Mouse (Mus musculus) MEL (cell line): ENCODE measurements around the gene Mcf2l.

ENCODE experiments used
- CTCF ChIP-seq, 3 experiments: IDR thresholded peaks in 2 of 3; conservative IDR thresholded peaks in 1 of 3; 2 replicates each; pipeline ENCODE4 v1.5.1; 2011 to 2012; ENCODE audit warnings: low read length in 3 of 3, low read depth in 2 of 3, mild to moderate bottlenecking in 2 of 3, improper control_type of control experiment in 1 of 3, inconsistent platforms in 1 of 3, mixed read lengths in 1 of 3, moderate library complexity in 1 of 3; ENCODE audit not compliant: control insufficient read depth in 1 of 3, insufficient read depth in 1 of 3, poor library complexity in 1 of 3, severe bottlenecking in 1 of 3
- ELF1 ChIP-seq: IDR thresholded peaks from 2 replicates; pipeline ENCODE4 v1.6.1; 2014; ENCODE audit warnings: low read depth, mild to moderate bottlenecking, inconsistent platforms, low read length, improper control_type of control experiment, moderate library complexity
- EP300 ChIP-seq, 2 experiments: IDR thresholded peaks; 2 replicates each; pipeline ENCODE4 v1.6.1; 2011; ENCODE audit warnings: improper control_type of control experiment in 2 of 2, low read length in 2 of 2, low read depth in 1 of 2, mild to moderate bottlenecking in 1 of 2
- KAT2A ChIP-seq: conservative IDR thresholded peaks from 2 replicates; pipeline ENCODE4 v1.6.1; 2012; ENCODE audit warnings: low read depth, low read length, improper control_type of control experiment, inconsistent platforms
- MAX ChIP-seq: IDR thresholded peaks from 2 replicates; pipeline ENCODE4 v1.6.1; 2011; ENCODE audit warnings: low read length, improper control_type of control experiment
- NELFE ChIP-seq: IDR thresholded peaks from 2 replicates; pipeline ENCODE4 v1.6.1; 2011; ENCODE audit warnings: low read depth, low read length, improper control_type of control experiment
- NRF1 ChIP-seq: IDR thresholded peaks from 2 replicates; pipeline ENCODE4 v1.6.1; 2014; ENCODE audit warnings: low read depth, mild to moderate bottlenecking, inconsistent platforms, low read length, improper control_type of control experiment, moderate library complexity; ENCODE audit not compliant: poor library complexity, insufficient read depth, severe bottlenecking
- POLR2A ChIP-seq, 2 experiments: IDR thresholded peaks; 2 replicates each; pipeline ENCODE4 v1.6.1; 2011 to 2012; ENCODE audit warnings: low read length in 2 of 2, mild to moderate bottlenecking in 2 of 2, control low read depth in 1 of 2, improper control_type of control experiment in 1 of 2, low read depth in 1 of 2, moderate library complexity in 1 of 2; ENCODE audit not compliant: control insufficient read depth in 1 of 2, insufficient read depth in 1 of 2, poor library complexity in 1 of 2
- RCOR1 ChIP-seq: IDR thresholded peaks from 2 replicates; pipeline ENCODE4 v1.6.1; 2012; ENCODE audit warnings: low read depth, mild to moderate bottlenecking, inconsistent platforms, low read length, improper control_type of control experiment
- ZKSCAN1 ChIP-seq: IDR thresholded peaks from 2 replicates; pipeline ENCODE4 v1.6.1; 2012; ENCODE audit warnings: low read depth, mild to moderate bottlenecking, inconsistent platforms, low read length, improper control_type of control experiment, moderate library complexity
- ZMIZ1 ChIP-seq: IDR thresholded peaks from 2 replicates; pipeline ENCODE4 v1.6.1; 2012; ENCODE audit warnings: low read depth, mild to moderate bottlenecking, inconsistent platforms, low read length, improper control_type of control experiment, moderate library complexity
- ZNF384 ChIP-seq: IDR thresholded peaks from 2 replicates; pipeline ENCODE4 v1.6.1; 2012; ENCODE audit warnings: low read depth, mild to moderate bottlenecking, inconsistent platforms, low read length, improper control_type of control experiment

DNA sequence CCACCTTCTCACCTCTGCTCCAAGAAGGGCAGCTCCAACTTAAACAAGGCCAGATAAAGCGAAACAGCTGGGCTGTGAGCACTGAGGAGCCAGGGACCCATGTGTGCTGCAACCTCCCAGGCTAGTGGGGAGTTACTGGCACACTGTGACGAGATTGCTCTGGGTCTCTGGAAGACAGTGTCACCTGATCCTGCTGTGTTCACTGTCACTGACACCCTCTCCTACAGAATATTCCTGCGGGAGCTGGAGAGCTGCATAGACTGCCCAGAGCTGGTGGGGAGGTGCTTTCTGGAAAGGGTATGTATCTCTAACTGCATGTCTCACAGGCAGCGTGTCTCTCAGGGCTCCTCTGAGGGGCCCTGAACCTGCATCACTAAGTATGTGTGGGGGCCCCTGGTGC is 133.9 kb downstream of the Mcf2l start:
- TF ChIP-seq ZMIZ1 (no peak), NELFE (no peak), POLR2A (IDR thresholded peaks at IDR 0.05; ENCODE audit: control insufficient read depth in 1 of 2, insufficient read depth in 1 of 2, low read depth in 1 of 2, low read length in 2 of 2, poor library complexity in 1 of 2) (no peak), MAX (no peak), ZNF384 (no peak), NRF1 (no peak), CTCF (IDR thresholded peaks at IDR 0.05 in 2 of 3, conservative IDR thresholded peaks at IDR 0.05 in 1 of 3; ENCODE audit: control insufficient read depth in 1 of 3, insufficient read depth in 1 of 3, low read depth in 2 of 3, low read length in 3 of 3, poor library complexity in 1 of 3, severe bottlenecking in 1 of 3) (no peak), ELF1 (no peak), ZKSCAN1 (no peak), KAT2A (no peak), RCOR1 (no peak), EP300 (IDR thresholded peaks at IDR 0.05; ENCODE audit: low read depth in 1 of 2, low read length in 2 of 2) (no peak)
